Comparison of ENCODE assay signal across 12 mouse cellular contexts in the genomic region with DNA sequence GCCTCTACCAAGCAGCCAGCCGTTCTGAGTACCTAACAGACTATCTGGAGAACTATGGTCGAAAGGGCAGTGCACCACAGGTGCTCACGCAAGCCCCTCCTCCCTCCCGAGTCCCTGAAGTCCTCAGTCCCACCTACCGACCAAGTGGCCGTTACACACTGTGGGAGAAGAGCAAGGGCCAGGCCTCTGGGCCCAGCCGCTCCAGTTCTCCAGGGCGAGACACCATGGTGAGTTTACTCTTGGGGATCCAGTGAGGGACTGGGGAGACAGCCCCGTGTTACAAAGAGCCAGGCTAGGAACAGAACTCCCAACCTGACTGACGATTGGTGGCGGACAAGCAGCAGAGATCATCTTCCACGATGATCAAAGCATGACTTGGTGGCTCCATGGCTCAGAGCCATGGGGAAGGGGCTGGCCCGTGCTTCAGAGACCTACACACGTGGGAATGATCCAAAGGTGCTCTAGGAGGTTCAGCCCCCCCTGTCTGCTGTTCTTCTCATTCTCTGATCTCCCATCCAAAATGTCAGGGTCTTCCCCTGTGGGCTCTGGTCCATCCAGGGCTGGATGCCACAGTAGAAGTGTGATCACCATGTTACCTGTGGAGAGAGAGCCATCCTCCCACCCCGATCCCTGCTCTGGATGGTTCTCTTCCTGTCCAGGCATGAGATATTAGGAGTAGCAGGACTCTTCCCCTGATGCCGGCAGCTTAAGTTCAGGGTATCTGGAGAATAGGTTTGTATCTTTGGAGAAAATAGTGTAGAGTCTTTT. TPM values are rescaled to one million over a fixed set of nuclear protein-coding genes. Genes with fewer than 3 reads are reported as not detected.
DNase-seq lines count a peak whose midpoint lies in the region; ATAC-seq lines count a peak whose summit lies in the region.
"Had no signal": no experiment of that assay in that cellular context is flagged by ENCODE, and none has a peak within 500 bp of the region (broad histone marks: within the 10 kb centered on the region; RNA-seq: fewer than 3 reads in every experiment).

No protein-coding gene starts in this region.

- H3K27me3 ChIP-seq in heart, embryonic 15.5 days, result no peaks in the 10 kb centered on the region
- H3K27me3 ChIP-seq in heart, embryonic 11.5 days (ENCODE audit: control insufficient read depth, insufficient read depth, low read length), result no peaks in the 10 kb centered on the region
- H3K27me3 ChIP-seq: forebrain, embryonic 13.5 days; Patski had no signal

- intact Hi-C loops in left cerebral cortex, postnatal 36 days (cut with DNase I), result no loop called here

- H3K4me3 ChIP-seq in heart, embryonic 15.5 days, result no peak overlapping the region
- no peak overlapping the region for H3K4me3 ChIP-seq in heart, embryonic 11.5 days (ENCODE audit: low read depth, low read length)
- H3K4me3 ChIP-seq: forebrain, embryonic 13.5 days; midbrain, embryonic 12.5 days had no signal

- ATAC-seq in heart, embryonic 15.5 days (replicated peaks; ENCODE audit: insufficient number of reproducible peaks, insufficient read depth, low FRiP score, low read depth), result no peak
- no peak for ATAC-seq in heart, embryonic 11.5 days (replicated peaks; ENCODE audit: insufficient number of reproducible peaks, low FRiP score, low TSS enrichment)
- ATAC-seq: forebrain, embryonic 13.5 days had no signal

- H3K4me2 ChIP-seq in heart, embryonic 15.5 days, result no peak overlapping the region
- H3K4me2 ChIP-seq in heart, embryonic 11.5 days, result no peak overlapping the region
- H3K4me2 ChIP-seq: forebrain, embryonic 13.5 days; midbrain, embryonic 12.5 days had no signal

- peak overlapping the region; percentile 1 for H3K27ac ChIP-seq in heart, embryonic 15.5 days
- no peak overlapping the region for H3K27ac ChIP-seq in heart, embryonic 11.5 days (ENCODE audit: low read depth, low read length)
- H3K27ac ChIP-seq: forebrain, embryonic 13.5 days; midbrain, embryonic 12.5 days had no signal

- H3K4me1 ChIP-seq in heart, embryonic 15.5 days (replicated peaks), result peaks cover 90% of the 10 kb centered on the region
- H3K4me1 ChIP-seq in heart, embryonic 11.5 days (ENCODE audit: control insufficient read depth, insufficient read depth, low read length), result peaks cover 55% of the 10 kb centered on the region

- peak; percentile 32 for DNase-seq in cerebellum, adult 8-10 months
- DNase-seq in cerebellum, postnatal 36 days, result no peak
- peak; percentile 6 for DNase-seq in heart, postnatal 4 days
- DNase-seq in kidney, postnatal 36 days, result peak; percentile 57 to 63
- no peak for DNase-seq in left cerebral cortex, postnatal 36 days (ENCODE audit: low spot score in 2 of 2)

- WGBS in heart, embryonic 15.5 days, result 63% methylated on average over 16 of the region's 16 CpGs
- WGBS in heart, embryonic 11.5 days (ENCODE audit: insufficient replicate concordance), result 65% methylated on average over 16 of the region's 16 CpGs

- H3K9ac ChIP-seq in heart, embryonic 15.5 days, result no peak overlapping the region
- H3K9ac ChIP-seq in heart, embryonic 11.5 days (ENCODE audit: low read depth, low read length), result no peak overlapping the region
- H3K9ac ChIP-seq: forebrain, embryonic 13.5 days; liver, postnatal 0 days; midbrain, embryonic 12.5 days had no signal

- peaks cover 3% of the 10 kb centered on the region; the same call in 1 of the 2 replicates for H3K36me3 ChIP-seq in heart, embryonic 15.5 days
- H3K36me3 ChIP-seq in heart, embryonic 11.5 days (ENCODE audit: control insufficient read depth, insufficient read depth, low read length), result no peaks in the 10 kb centered on the region
- H3K36me3 ChIP-seq: midbrain, embryonic 12.5 days had no signal

- no peaks in the 10 kb centered on the region for H3K9me3 ChIP-seq in heart, embryonic 15.5 days (replicated peaks)
- H3K9me3 ChIP-seq in heart, embryonic 11.5 days (replicated peaks; ENCODE audit: control insufficient read depth, low read length), result no peaks in the 10 kb centered on the region
- H3K9me3 ChIP-seq: forebrain, embryonic 13.5 days; midbrain, embryonic 12.5 days had no signal

RNA-seq across cellular contexts. Expression of a gene that starts 9.4 kb away (rescaled TPM):
- 69.9 and 74.9 TPM in 2 replicates for polyA plus RNA-seq in heart, embryonic 15.5 days (2015; fragmentation: Nextera tagmentation; extraction: Ambion mirVana)
- 51.3 and 53.8 TPM in 2 replicates for polyA plus RNA-seq in heart, embryonic 11.5 days (2014; fragmentation: Nextera tagmentation; extraction: Ambion mirVana)
- total RNA-seq in heart, postnatal 4 days (2021), result 10 to 100 TPM; 72.6 to 79.0 TPM
- total RNA-seq in left cerebral cortex, postnatal 36 days (2021), result 100 to 1,000 TPM; 110 to 113 TPM

RNA-seq across cellular contexts. Expression of a gene that starts 25.3 kb away (rescaled TPM):
- polyA plus RNA-seq in heart, embryonic 15.5 days (2015; fragmentation: Nextera tagmentation; extraction: Ambion mirVana), result not detected in 2 replicates
- 0.16 TPM in 1 of 2 replicates, not detected in the other for polyA plus RNA-seq in heart, embryonic 11.5 days (2014; fragmentation: Nextera tagmentation; extraction: Ambion mirVana)
- not detected for total RNA-seq in heart, postnatal 4 days (2021)
- total RNA-seq in left cerebral cortex, postnatal 36 days (2021), result under 1 TPM in 1 of 2 experiments, not detected in 1; 0.22 TPM
- total RNA-seq: heart, adult 18-20 months had no signal
- polyA plus RNA-seq: liver, postnatal 0 days; midbrain, embryonic 12.5 days had no signal

RNA-seq across cellular contexts. Expression of a gene that starts 30.9 kb away (rescaled TPM):
- 3.8 TPM in 2 replicates for polyA plus RNA-seq in heart, embryonic 15.5 days (2015; fragmentation: Nextera tagmentation; extraction: Ambion mirVana)
- 0.43 and 1.2 TPM in 2 replicates for polyA plus RNA-seq in heart, embryonic 11.5 days (2014; fragmentation: Nextera tagmentation; extraction: Ambion mirVana)
- total RNA-seq in heart, postnatal 4 days (2021), result 1 to 10 TPM; 8.5 to 9.7 TPM
- total RNA-seq in left cerebral cortex, postnatal 36 days (2021), result 10 to 100 TPM; 15.1 to 19.3 TPM

RNA-seq across cellular contexts. Expression of a gene that starts 33.0 kb away (rescaled TPM):
- 2.2 and 10.6 TPM in 2 replicates for polyA plus RNA-seq in heart, embryonic 15.5 days (2015; fragmentation: Nextera tagmentation; extraction: Ambion mirVana)
- 0.86 and 0.90 TPM in 2 replicates for polyA plus RNA-seq in heart, embryonic 11.5 days (2014; fragmentation: Nextera tagmentation; extraction: Ambion mirVana)
- total RNA-seq in heart, postnatal 4 days (2021), result 10 to 100 TPM; 16.2 to 18.8 TPM
- 100 to 1,000 TPM; 821 to 972 TPM for total RNA-seq in left cerebral cortex, postnatal 36 days (2021)
- polyA plus RNA-seq: midbrain, embryonic 12.5 days; Patski had no signal

RNA-seq across cellular contexts. Expression of a gene that starts 37.1 kb away (rescaled TPM):
- 0.05 and 0.13 TPM in 2 replicates for polyA plus RNA-seq in heart, embryonic 15.5 days (2015; fragmentation: Nextera tagmentation; extraction: Ambion mirVana)
- 0.28 TPM in 1 of 2 replicates, not detected in the other for polyA plus RNA-seq in heart, embryonic 11.5 days (2014; fragmentation: Nextera tagmentation; extraction: Ambion mirVana)
- total RNA-seq in heart, postnatal 4 days (2021), result not detected
- 1 to 10 TPM in 1 of 2 experiments, not detected in 1; 1.0 TPM for total RNA-seq in left cerebral cortex, postnatal 36 days (2021)
- polyA plus RNA-seq: forebrain, embryonic 13.5 days; liver, postnatal 0 days had no signal

Comparison
In these comparisons a context has a peak if more than half of its experiments do, and no peak if none do; other contexts are left out.
1. DNase-seq: peak in cerebellum, adult 8-10 months (single experiment), heart, postnatal 4 days (single experiment) and kidney, postnatal 36 days (2 of 2); none in cerebellum, postnatal 36 days (0 of 2) and left cerebral cortex, postnatal 36 days (0 of 2).